Mouse (Mus musculus) lung, embryonic 16.5 days (tissue): Measurements from ENCODE around the gene Pts. TPM values are rescaled to one million over a fixed set of nuclear protein-coding genes. Genes with fewer than 3 reads are reported as not detected.

Experiments
- ATAC-seq: fragments of 200-750 bp; cut with Nextera tagmentation; 2 replicates; pipeline ENCODE4 v1.8.0; 2017; ENCODE audit warnings: low read depth, mild to moderate bottlenecking, moderate library complexity
- H3K27ac ChIP-seq: fragments of 300-500 bp; sonication (generic); 2 replicates; pipeline ENCODE4 v1.5.1; 2014; ENCODE audit warnings: mild to moderate bottlenecking, control low read depth, low read length
- H3K27me3 ChIP-seq: fragments of 300-500 bp; sonication (generic); 2 replicates; pipeline ENCODE4 v1.6.1; 2014; ENCODE audit warnings: low read depth, low read length, mixed read lengths; ENCODE audit not compliant: control insufficient read depth, insufficient read depth
- H3K36me3 ChIP-seq: fragments of 300-500 bp; sonication (generic); 2 replicates; pipeline ENCODE4 v1.6.1; 2014; ENCODE audit warnings: low read length; ENCODE audit not compliant: control insufficient read depth, insufficient read depth
- H3K4me1 ChIP-seq: fragments of 300-500 bp; sonication (generic); replicated peaks from 2 replicates; pipeline ENCODE4 v1.6.1; 2014; ENCODE audit warnings: low read length, mixed read lengths; ENCODE audit not compliant: control insufficient read depth, insufficient read depth
- H3K4me2 ChIP-seq: fragments of 300-500 bp; sonication (generic); 2 replicates; pipeline ENCODE4 v1.6.1; 2014; ENCODE audit warnings: low read depth, low read length, control low read depth
- H3K4me3 ChIP-seq: fragments of 300-500 bp; sonication (generic); 2 replicates; pipeline ENCODE4 v1.5.1; 2014; ENCODE audit warnings: mild to moderate bottlenecking, low read length, control low read depth
- H3K9ac ChIP-seq: fragments of 300-500 bp; sonication (generic); 2 replicates; pipeline ENCODE4 v1.6.1; 2014; ENCODE audit warnings: low read length, control low read depth
- H3K9me3 ChIP-seq: fragments of 300-500 bp; sonication (generic); 2 replicates; pipeline ENCODE4 v1.6.1; 2016; ENCODE audit warnings: low read length; ENCODE audit not compliant: control insufficient read depth
- whole genome bisulfite sequencing: fragments of 180-500 bp; shearing (Covaris S2); extraction: QIAGEN DNeasy Blood & Tissue Kit; methylation state at CpG from one replicate; pipeline ENCODE4 v1.1.7; 2014; 5-methylcytosine and 5-hydroxymethylcytosine counted together
- polyA plus RNA-seq: library from polyadenylated mRNA; unstranded; fragments of >200 nt; fragmentation: Nextera tagmentation; extraction: Ambion mirVana; gene quantifications from 2 replicates; pipeline ENCODE4 v1.2.1, GENCODE M21; 2015

Pts gene
- polyA plus RNA-seq, 1 experiment from 2014 or later = 74.7 TPM

GRCm38 (mm10) chr9:50554241-50555093, 25.9 kb upstream of the Pts start, which contains the start of gene Il18:
Il18 (plus strand) TSS chr9:50554827.
- H3K36me3 ChIP-seq = no peaks in the 10 kb centered on the region
- H3K9me3 ChIP-seq = no peaks in the 10 kb centered on the region
- no peak within 1 kb of the TSS for H3K9ac ChIP-seq
- peak within 1 kb of the TSS; percentile 21 for H3K4me2 ChIP-seq
- no peak within 1 kb of the TSS for H3K27ac ChIP-seq
- ATAC-seq = no peak
- H3K4me1 ChIP-seq = no peaks in the 10 kb centered on the region
- H3K4me3 ChIP-seq = no peak within 1 kb of the TSS
- no peaks in the 10 kb centered on the region for H3K27me3 ChIP-seq
- 29% methylated on average over 12 of the region's 12 CpGs for WGBS

GRCm38 (mm10) chr9:50553547-50553946, 25.0 kb upstream of the Pts start:
- H3K4me2 ChIP-seq = no peak overlapping the region
- H3K9me3 ChIP-seq = no peaks in the 10 kb centered on the region
- H3K4me1 ChIP-seq = no peaks in the 10 kb centered on the region
- no peaks in the 10 kb centered on the region for H3K27me3 ChIP-seq
- H3K27ac ChIP-seq = no peak overlapping the region
- no peak overlapping the region for H3K4me3 ChIP-seq
- no peak for ATAC-seq
- WGBS = 70% methylated on average over 2 of the region's 2 CpGs
- no peaks in the 10 kb centered on the region for H3K36me3 ChIP-seq
- H3K9ac ChIP-seq = no peak overlapping the region

- no peak overlapping the region for H3K4me3 ChIP-seq
- no peak overlapping the region for H3K9ac ChIP-seq
- H3K9me3 ChIP-seq = no peaks in the 10 kb centered on the region
- 59% methylated on average over 5 of the region's 5 CpGs for WGBS
- H3K36me3 ChIP-seq = no peaks in the 10 kb centered on the region
- no peaks in the 10 kb centered on the region for H3K4me1 ChIP-seq
- no peak for ATAC-seq
- no peak overlapping the region for H3K27ac ChIP-seq
- no peak overlapping the region for H3K4me2 ChIP-seq
- H3K27me3 ChIP-seq = no peaks in the 10 kb centered on the region
These were observed 23.7 kb upstream of the Pts start for GRCm38 (mm10) chr9:50552206-50552605.

GRCm38 (mm10) chr9:50548936-50549335, 20.4 kb upstream of the Pts start:
- no peak overlapping the region for H3K4me3 ChIP-seq
- WGBS = 47% methylated on average over 4 of the region's 4 CpGs

GRCm38 (mm10) chr9:50547859-50548478, 19.4 kb upstream of the Pts start:
- 19% methylated on average over 5 of the region's 5 CpGs for WGBS
- no peak for ATAC-seq
- Histone ChIP-seq H3K4me1 (no peaks in the 10 kb centered on the region), H3K27me3 (no peaks in the 10 kb centered on the region), H3K9me3 (no peaks in the 10 kb centered on the region), H3K27ac (no peak overlapping the region), H3K36me3 (no peaks in the 10 kb centered on the region), H3K9ac (no peak overlapping the region), H3K4me3 (no peak overlapping the region), H3K4me2 (no peak overlapping the region)

More at GRCm38 (mm10) chr9:50548936-50549335, 20.4 kb upstream of the Pts start:
- Histone ChIP-seq H3K27ac (no peak overlapping the region), H3K9me3 (no peaks in the 10 kb centered on the region), H3K36me3 (no peaks in the 10 kb centered on the region), H3K4me1 (no peaks in the 10 kb centered on the region), H3K4me2 (no peak overlapping the region), H3K9ac (no peak overlapping the region), H3K27me3 (no peaks in the 10 kb centered on the region)
- ATAC-seq = no peak

GRCm38 (mm10) chr9:50542401-50542800, 13.9 kb upstream of the Pts start:
- Histone ChIP-seq H3K27me3 (no peaks in the 10 kb centered on the region), H3K27ac (no peak overlapping the region), H3K36me3 (no peaks in the 10 kb centered on the region), H3K4me1 (no peaks in the 10 kb centered on the region), H3K9me3 (no peaks in the 10 kb centered on the region), H3K9ac (no peak overlapping the region), H3K4me3 (no peak overlapping the region), H3K4me2 (no peak overlapping the region)
- no peak for ATAC-seq
- 66% methylated on average over 9 of the region's 9 CpGs for WGBS

GRCm38 (mm10) chr9:50540170-50540569, 11.6 kb upstream of the Pts start:
- no peaks in the 10 kb centered on the region for H3K27me3 ChIP-seq
- no peak overlapping the region for H3K9ac ChIP-seq
- no peak overlapping the region for H3K4me3 ChIP-seq
- 52% methylated on average over 7 of the region's 7 CpGs for WGBS
- no peak overlapping the region for H3K27ac ChIP-seq
- no peak overlapping the region for H3K4me2 ChIP-seq
- no peaks in the 10 kb centered on the region for H3K9me3 ChIP-seq
- no peaks in the 10 kb centered on the region for H3K4me1 ChIP-seq
- H3K36me3 ChIP-seq = no peaks in the 10 kb centered on the region
- ATAC-seq = no peak

- Histone ChIP-seq H3K4me2 (no peak overlapping the region), H3K27ac (no peak overlapping the region), H3K9me3 (no peaks in the 10 kb centered on the region), H3K36me3 (no peaks in the 10 kb centered on the region), H3K9ac (no peak overlapping the region), H3K4me1 (no peaks in the 10 kb centered on the region), H3K4me3 (no peak overlapping the region), H3K27me3 (no peaks in the 10 kb centered on the region)
- WGBS = 49% methylated on average over 4 of the region's 4 CpGs
- ATAC-seq = no peak
These were observed 8.8 kb upstream of the Pts start for GRCm38 (mm10) chr9:50537295-50537694.

GRCm38 (mm10) chr9:50536603-50537135, 8.1 kb upstream of the Pts start:
- H3K4me1 ChIP-seq = no peaks in the 10 kb centered on the region
- no peaks in the 10 kb centered on the region for H3K27me3 ChIP-seq
- WGBS = 48% methylated on average over 7 of the region's 7 CpGs
- H3K4me2 ChIP-seq = no peak overlapping the region
- no peak overlapping the region for H3K27ac ChIP-seq
- no peak overlapping the region for H3K4me3 ChIP-seq
- H3K9me3 ChIP-seq = no peaks in the 10 kb centered on the region
- H3K36me3 ChIP-seq = no peaks in the 10 kb centered on the region
- H3K9ac ChIP-seq = no peak overlapping the region
- ATAC-seq = no peak
